In genomic region chr15:37134913-37135589, GRCm38 (mm10) we compare ENCODE assay signal across 8 mouse cellular contexts.
DNase-seq lines count a peak whose midpoint lies in the region; ATAC-seq and TF ChIP-seq lines count a peak whose summit lies in the region.

No protein-coding gene starts in this region.

- 51% methylated on average over 20 of the region's 20 CpGs for WGBS in spleen, adult 2 months
- WGBS in cerebellum, adult 2 months = 2% methylated on average over 20 of the region's 20 CpGs
- WGBS in heart, embryonic 11.5 days (ENCODE audit: insufficient replicate concordance) = 28% methylated on average over 20 of the region's 20 CpGs
- 23% methylated on average over 20 of the region's 20 CpGs for WGBS in kidney, embryonic 14.5 days
- WGBS in liver, embryonic 16.5 days (ENCODE audit: insufficient replicate concordance) = 31% methylated on average over 20 of the region's 20 CpGs

- ATAC-seq in heart, embryonic 11.5 days (replicated peaks; ENCODE audit: insufficient number of reproducible peaks, low FRiP score, low TSS enrichment) = 0 out of 2 replicates have a peak, but pooled peaks have one; percentile 42
- ATAC-seq in kidney, embryonic 14.5 days (ENCODE audit: low FRiP score, low TSS enrichment) = peak; percentile 33
- 0 out of 2 replicates have a peak, but pooled peaks have one; percentile 12 for ATAC-seq in liver, embryonic 16.5 days (ENCODE audit: low read depth)

- H3K4me2 ChIP-seq in heart, embryonic 11.5 days = peak overlapping the region; percentile 83
- peak overlapping the region; percentile 74 for H3K4me2 ChIP-seq in kidney, embryonic 14.5 days (replicated peaks; ENCODE audit: low read depth, low read length)
- H3K4me2 ChIP-seq in liver, embryonic 16.5 days (ENCODE audit: low read depth, low read length) = peak overlapping the region; percentile 79

- H3K27ac ChIP-seq in spleen, adult 2 months (ENCODE audit: insufficient read depth, low read length) = peak overlapping the region; percentile 64
- H3K27ac ChIP-seq in cerebellum, adult 2 months (ENCODE audit: insufficient read depth, low read length) = peak overlapping the region; percentile 95
- peak overlapping the region; percentile 64 for H3K27ac ChIP-seq in heart, embryonic 11.5 days (ENCODE audit: low read depth, low read length)
- H3K27ac ChIP-seq in kidney, embryonic 14.5 days (ENCODE audit: low read depth, low read length) = peak overlapping the region; percentile 85
- peak overlapping the region; percentile 76 for H3K27ac ChIP-seq in liver, embryonic 16.5 days (ENCODE audit: low read length)

- peak overlapping the region; percentile 91 for H3K9ac ChIP-seq in heart, embryonic 11.5 days (ENCODE audit: low read depth, low read length)
- H3K9ac ChIP-seq in kidney, embryonic 14.5 days (ENCODE audit: low read depth, low read length) = peak overlapping the region; percentile 72
- peak overlapping the region; percentile 57 for H3K9ac ChIP-seq in liver, embryonic 16.5 days (ENCODE audit: low read depth, low read length)

- no peaks in the 10 kb centered on the region for H3K36me3 ChIP-seq in spleen, adult 2 months (ENCODE audit: control insufficient read depth, insufficient read depth, low read length)
- H3K36me3 ChIP-seq in heart, embryonic 11.5 days (ENCODE audit: control insufficient read depth, insufficient read depth, low read length) = no peaks in the 10 kb centered on the region
- no peaks in the 10 kb centered on the region for H3K36me3 ChIP-seq in kidney, embryonic 14.5 days (ENCODE audit: control insufficient read depth, insufficient read depth, low read length)
- no peaks in the 10 kb centered on the region for H3K36me3 ChIP-seq in liver, embryonic 16.5 days (ENCODE audit: control insufficient read depth, insufficient read depth)

- H3K27me3 ChIP-seq in spleen, adult 2 months (ENCODE audit: control insufficient read depth, insufficient read depth, low read length) = no peaks in the 10 kb centered on the region
- H3K27me3 ChIP-seq in cerebellum, adult 2 months (ENCODE audit: control insufficient read depth, insufficient read depth, low read length) = no peaks in the 10 kb centered on the region
- no peaks in the 10 kb centered on the region for H3K27me3 ChIP-seq in heart, embryonic 11.5 days (ENCODE audit: control insufficient read depth, insufficient read depth, low read length)
- H3K27me3 ChIP-seq in kidney, embryonic 14.5 days (ENCODE audit: control insufficient read depth, insufficient read depth, low read length) = no peaks in the 10 kb centered on the region
- H3K27me3 ChIP-seq in liver, embryonic 16.5 days (ENCODE audit: control insufficient read depth, insufficient read depth, low read depth, low read length) = no peaks in the 10 kb centered on the region

- 0 out of 2 replicates have a peak, but pooled peaks cover 2% of the 10 kb centered on the region for H3K9me3 ChIP-seq in heart, embryonic 11.5 days (replicated peaks; ENCODE audit: control insufficient read depth, low read length)
- H3K9me3 ChIP-seq in kidney, embryonic 14.5 days (ENCODE audit: control insufficient read depth, low read length) = no peaks in the 10 kb centered on the region
- no peaks in the 10 kb centered on the region for H3K9me3 ChIP-seq in liver, embryonic 16.5 days (replicated peaks; ENCODE audit: control insufficient read depth, low read length)

- peaks cover 5% of the 10 kb centered on the region; the same call in 1 of the 2 replicates for H3K4me1 ChIP-seq in spleen, adult 2 months (ENCODE audit: control insufficient read depth, insufficient read depth, insufficient read length)
- H3K4me1 ChIP-seq in cerebellum, adult 2 months (ENCODE audit: control insufficient read depth, insufficient read depth, low read length) = no peaks in the 10 kb centered on the region
- 0 out of 2 replicates have a peak, but pooled peaks cover 2% of the 10 kb centered on the region for H3K4me1 ChIP-seq in heart, embryonic 11.5 days (ENCODE audit: control insufficient read depth, insufficient read depth, low read length)
- H3K4me1 ChIP-seq in kidney, embryonic 14.5 days (ENCODE audit: control insufficient read depth, insufficient read depth, low read length) = peaks cover 12% of the 10 kb centered on the region; the same call in 1 of the 2 replicates
- no peaks in the 10 kb centered on the region for H3K4me1 ChIP-seq in liver, embryonic 16.5 days (ENCODE audit: control insufficient read depth, low read depth, low read length)

- no peak for DNase-seq in spleen, adult 2 months (ENCODE audit: low read depth in 1 of 2, low spot score in 2 of 2)
- DNase-seq in spleen, postnatal 36 days (ENCODE audit: low spot score in 2 of 2) = no peak
- peak; percentile 68 to 77 for DNase-seq in cerebellum, adult 2 months
- peak; percentile 32 to 60 for DNase-seq in right cerebral cortex, adult 2 months (ENCODE audit: low spot score in 2 of 2)
- no peak for DNase-seq in gastrocnemius, postnatal 4 days (ENCODE audit: low spot score in 2 of 2)

- TF ChIP-seq CTCF in spleen, adult 2 months (IDR thresholded peaks at IDR 0.05; ENCODE audit: extremely low read depth, insufficient read depth, insufficient read length, insufficient replicate concordance) = no peak
- TF ChIP-seq CTCF in cerebellum, adult 2 months (IDR thresholded peaks at IDR 0.05; ENCODE audit: borderline replicate concordance, insufficient read depth, low read depth, low read length) = no peak

- peak overlapping the region; percentile 70; the same call in 1 of the 2 replicates for H3K4me3 ChIP-seq in spleen, adult 2 months (ENCODE audit: extremely low read depth, insufficient read depth, insufficient read length)
- H3K4me3 ChIP-seq in cerebellum, adult 2 months (replicated peaks; ENCODE audit: insufficient read depth, low read depth, low read length) = peak overlapping the region; percentile 78
- peak overlapping the region; percentile 64 for H3K4me3 ChIP-seq in heart, embryonic 11.5 days (ENCODE audit: low read depth, low read length)
- H3K4me3 ChIP-seq in kidney, embryonic 14.5 days (ENCODE audit: low read length) = peak overlapping the region; percentile 45
- peak overlapping the region; percentile 67 for H3K4me3 ChIP-seq in liver, embryonic 16.5 days (ENCODE audit: low read depth, low read length)

- no peak for TF ChIP-seq POLR2A in spleen, adult 2 months (IDR thresholded peaks at IDR 0.05; ENCODE audit: low read depth, low read length)
- peak; percentile 91; the same call in 1 of the 2 replicates for TF ChIP-seq POLR2A in cerebellum, adult 2 months (IDR thresholded peaks at IDR 0.05; ENCODE audit: borderline replicate concordance, insufficient read depth, low read length)

Comparison
In these comparisons a context has a peak if more than half of its experiments do, and no peak if none do; other contexts are left out.
1. DNase-seq: peak in cerebellum, adult 2 months (2 of 2) and right cerebral cortex, adult 2 months (2 of 2); none in spleen, adult 2 months (0 of 2), spleen, postnatal 36 days (0 of 2) and gastrocnemius, postnatal 4 days (0 of 2).
2. Peak in every context shown above with its lines, with median percentiles within 50 percentile points of each other: H3K27ac ChIP-seq, H3K4me3 ChIP-seq, ATAC-seq, H3K4me2 ChIP-seq and H3K9ac ChIP-seq.